Mouse (Mus musculus) midbrain, embryonic 16.5 days (tissue): Measurements from ENCODE around the gene Elac2. TPM values are rescaled to one million over a fixed set of nuclear protein-coding genes. Genes with fewer than 3 reads are reported as not detected.

ENCODE experiments used
- ATAC-seq: fragments of 200-750 bp; cut with Nextera tagmentation; 2 replicates; pipeline ENCODE4 v1.8.0; 2017; ENCODE audit warnings: moderate TSS enrichment
- H3K27ac ChIP-seq: fragments of 300-500 bp; sonication (generic); 2 replicates; pipeline ENCODE4 v1.5.1; 2014; ENCODE audit warnings: mild to moderate bottlenecking, low read length, mixed read lengths
- H3K27me3 ChIP-seq: fragments of 300-500 bp; sonication (generic); 2 replicates; pipeline ENCODE4 v1.6.1; 2014; ENCODE audit warnings: low read depth, low read length, mixed read lengths; ENCODE audit not compliant: control insufficient read depth, insufficient read depth
- H3K36me3 ChIP-seq: fragments of 300-500 bp; sonication (generic); 2 replicates; pipeline ENCODE4 v1.6.1; 2014; ENCODE audit warnings: mild to moderate bottlenecking, low read length, moderate library complexity, mixed read lengths; ENCODE audit not compliant: control insufficient read depth, insufficient read depth
- H3K4me1 ChIP-seq: fragments of 300-500 bp; sonication (generic); 2 replicates; pipeline ENCODE4 v1.6.1; 2014; ENCODE audit warnings: mild to moderate bottlenecking, low read length, mixed read lengths; ENCODE audit not compliant: control insufficient read depth, insufficient read depth
- H3K4me2 ChIP-seq: fragments of 300-500 bp; sonication (generic); 2 replicates; pipeline ENCODE4 v1.6.1; 2014; ENCODE audit warnings: mild to moderate bottlenecking, low read length, mixed read lengths
- H3K4me3 ChIP-seq: fragments of 300-500 bp; sonication (generic); 2 replicates; pipeline ENCODE4 v1.5.1; 2014; ENCODE audit warnings: low read depth, mild to moderate bottlenecking, low read length, moderate library complexity, mixed read lengths
- H3K9ac ChIP-seq: fragments of 300-500 bp; sonication (generic); 2 replicates; pipeline ENCODE4 v1.6.1; 2014; ENCODE audit warnings: low read depth, low read length, mixed read lengths
- H3K9me3 ChIP-seq: fragments of 300-500 bp; sonication (generic); replicated peaks from 2 replicates; pipeline ENCODE4 v1.6.1; 2014; ENCODE audit warnings: mild to moderate bottlenecking, low read length, mixed read lengths; ENCODE audit not compliant: control insufficient read depth, poor library complexity, severe bottlenecking
- WGBS: fragments of 180-500 bp; shearing (Covaris S2); extraction: QIAGEN DNeasy Blood & Tissue Kit; methylation state at CpG from one replicate; pipeline ENCODE4 v1.1.7; 2014; 5-methylcytosine and 5-hydroxymethylcytosine counted together
- polyA plus RNA-seq: library from polyadenylated mRNA; unstranded; fragments of >200 nt; fragmentation: Nextera tagmentation; extraction: Ambion mirVana; gene quantifications from 2 replicates; pipeline ENCODE4 v1.2.1, GENCODE M21; 2015

The Elac2 gene
- polyA plus RNA-seq, 1 experiment from 2014 or later = 28.6 TPM

- H3K4me1 ChIP-seq = peaks cover 3% of the 10 kb centered on the region
- H3K27me3 ChIP-seq = no peaks in the 10 kb centered on the region; the same call in none of the 2 replicates
- no peak overlapping the region for H3K9ac ChIP-seq
- no peak overlapping the region for H3K4me2 ChIP-seq
- no peak overlapping the region for H3K27ac ChIP-seq
- no peaks in the 10 kb centered on the region for H3K36me3 ChIP-seq
- WGBS = 12% methylated on average over 3 of the region's 3 CpGs
- peak; percentile 86 for ATAC-seq
- H3K9me3 ChIP-seq = no peaks in the 10 kb centered on the region
- H3K4me3 ChIP-seq = no peak overlapping the region
Measured at GRCm38 (mm10) chr11:64968507-64968906, 10.3 kb upstream of the Elac2 start.

GRCm38 (mm10) chr11:64968939-64969342 is 9.9 kb upstream of the Elac2 start:
- Histone ChIP-seq H3K36me3 (no peaks in the 10 kb centered on the region), H3K4me3 (no peak overlapping the region), H3K27ac (no peak overlapping the region), H3K4me1 (peaks cover 3% of the 10 kb centered on the region), H3K27me3 (peaks cover 2% of the 10 kb centered on the region), H3K9me3 (no peaks in the 10 kb centered on the region), H3K9ac (no peak overlapping the region), H3K4me2 (no peak overlapping the region)
- ATAC-seq = no peak
- 64% methylated on average over 4 of the region's 4 CpGs for WGBS

GRCm38 (mm10) chr11:64971471-64971988 is 7.3 kb upstream of the Elac2 start:
- Histone ChIP-seq H3K27me3 (peaks cover 3% of the 10 kb centered on the region), H3K9ac (no peak overlapping the region), H3K36me3 (no peaks in the 10 kb centered on the region), H3K9me3 (no peaks in the 10 kb centered on the region), H3K4me1 (peaks cover 3% of the 10 kb centered on the region), H3K4me3 (no peak overlapping the region), H3K4me2 (no peak overlapping the region), H3K27ac (no peak overlapping the region)
- WGBS = 76% methylated on average over 3 of the region's 3 CpGs
- no peak for ATAC-seq

GRCm38 (mm10) chr11:64972418-64972817 is 6.4 kb upstream of the Elac2 start:
- H3K9me3 ChIP-seq = no peaks in the 10 kb centered on the region
- no peak overlapping the region for H3K4me3 ChIP-seq
- ATAC-seq = no peak
- no peak overlapping the region for H3K9ac ChIP-seq
- H3K4me2 ChIP-seq = no peak overlapping the region
- H3K36me3 ChIP-seq = no peaks in the 10 kb centered on the region
- peaks cover 3% of the 10 kb centered on the region for H3K27me3 ChIP-seq
- peaks cover 3% of the 10 kb centered on the region for H3K4me1 ChIP-seq
- H3K27ac ChIP-seq = no peak overlapping the region
- WGBS = 73% methylated on average over 2 of the region's 2 CpGs

GRCm38 (mm10) chr11:64979489-64979845 is 629 bp downstream of the Elac2 start:
- no peak overlapping the region for H3K27ac ChIP-seq
- H3K9ac ChIP-seq = peak overlapping the region; percentile 89
- H3K4me2 ChIP-seq = peak overlapping the region; percentile 97
- no peaks in the 10 kb centered on the region; the same call in 1 of the 2 replicates for H3K27me3 ChIP-seq
- H3K36me3 ChIP-seq = peaks cover 9% of the 10 kb centered on the region; the same call in 1 of the 2 replicates
- 13% methylated on average over 9 of the region's 9 CpGs for WGBS
- peaks cover 14% of the 10 kb centered on the region for H3K4me1 ChIP-seq
- H3K4me3 ChIP-seq = peak overlapping the region; percentile 97
- no peaks in the 10 kb centered on the region for H3K9me3 ChIP-seq
- ATAC-seq = no peak

GRCm38 (mm10) chr11:64988556-64988955 is 9.7 kb downstream of the Elac2 start:
- no peaks in the 10 kb centered on the region for H3K27me3 ChIP-seq
- 91% methylated on average over 2 of the region's 2 CpGs for WGBS
- H3K4me3 ChIP-seq = no peak overlapping the region
- H3K4me1 ChIP-seq = no peaks in the 10 kb centered on the region
- H3K9me3 ChIP-seq = no peaks in the 10 kb centered on the region
- no peak for ATAC-seq
- no peak overlapping the region for H3K9ac ChIP-seq
- no peak overlapping the region for H3K4me2 ChIP-seq
- H3K36me3 ChIP-seq = peaks cover 56% of the 10 kb centered on the region
- no peak overlapping the region for H3K27ac ChIP-seq

GRCm38 (mm10) chr11:64998439-64998838 is 19.6 kb downstream of the Elac2 start:
- Histone ChIP-seq H3K9ac (no peak overlapping the region), H3K27ac (no peak overlapping the region), H3K9me3 (no peaks in the 10 kb centered on the region), H3K36me3 (peaks cover 65% of the 10 kb centered on the region), H3K4me1 (no peaks in the 10 kb centered on the region), H3K4me2 (no peak overlapping the region), H3K4me3 (no peak overlapping the region), H3K27me3 (no peaks in the 10 kb centered on the region)
- 92% methylated on average over 3 of the region's 3 CpGs for WGBS
- ATAC-seq = no peak

GRCm38 (mm10) chr11:64999685-65000084 is 20.8 kb downstream of the Elac2 start:
- no peak overlapping the region for H3K9ac ChIP-seq
- H3K9me3 ChIP-seq = no peaks in the 10 kb centered on the region
- no peak for ATAC-seq
- no peak overlapping the region for H3K4me3 ChIP-seq
- no peaks in the 10 kb centered on the region for H3K4me1 ChIP-seq
- H3K4me2 ChIP-seq = no peak overlapping the region
- H3K36me3 ChIP-seq = peaks cover 59% of the 10 kb centered on the region
- H3K27ac ChIP-seq = no peak overlapping the region
- 83% methylated on average over 5 of the region's 5 CpGs for WGBS
- H3K27me3 ChIP-seq = no peaks in the 10 kb centered on the region

GRCm38 (mm10) chr11:65001729-65002128 is 22.9 kb downstream of the Elac2 start:
- ATAC-seq = no peak
- 96% methylated on average over 14 of the region's 14 CpGs for WGBS

More at GRCm38 (mm10) chr11:65001729-65002128, 22.9 kb downstream of the Elac2 start:
- H3K36me3 ChIP-seq = peaks cover 54% of the 10 kb centered on the region
- H3K27ac ChIP-seq = no peak overlapping the region
- H3K27me3 ChIP-seq = no peaks in the 10 kb centered on the region
- no peak overlapping the region for H3K4me3 ChIP-seq
- H3K9me3 ChIP-seq = no peaks in the 10 kb centered on the region
- H3K9ac ChIP-seq = no peak overlapping the region
- H3K4me1 ChIP-seq = no peaks in the 10 kb centered on the region
- H3K4me2 ChIP-seq = no peak overlapping the region
